Mouse (Mus musculus): ENCODE data around the gene Phlpp1. TPM values are rescaled to one million over a fixed set of nuclear protein-coding genes. Genes with fewer than 3 reads are reported as not detected.

The Phlpp1 gene
- polyA plus RNA-seq, 1 experiment from 2014 or later, result 7.7 TPM

DNA sequence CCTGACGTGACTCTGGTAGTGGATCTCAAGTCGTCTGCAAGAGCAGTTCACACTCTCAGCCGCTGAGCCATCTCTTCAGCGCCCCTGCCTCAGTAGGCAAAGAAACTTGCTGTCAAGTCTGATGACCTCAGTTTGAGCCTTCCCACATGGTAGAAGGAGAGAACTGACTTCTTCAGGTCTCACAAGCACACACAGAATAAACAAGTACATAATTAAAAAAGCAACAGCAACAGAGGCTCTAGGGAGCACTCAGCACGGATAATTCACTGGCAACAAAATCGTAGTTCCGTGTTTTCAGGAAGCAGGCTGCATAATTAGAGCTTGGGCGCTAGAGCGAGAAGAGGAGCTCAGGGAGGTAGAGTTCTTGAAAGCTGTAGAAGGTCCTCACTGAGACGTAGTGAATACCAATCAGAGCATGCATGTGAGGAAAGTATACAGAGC lies 103.0 kb downstream of the Phlpp1 start:
- peak overlapping the region; percentile 18; the same call in 1 of the 2 replicates for H3K4me2 ChIP-seq (ENCODE audit: low read length)
- H3K4me1 ChIP-seq (replicated peaks; ENCODE audit: control insufficient read depth, insufficient read depth, low read length), result peaks cover 16% of the 10 kb centered on the region
- H3K27ac ChIP-seq (ENCODE audit: low read length), result no peak overlapping the region

DNA sequence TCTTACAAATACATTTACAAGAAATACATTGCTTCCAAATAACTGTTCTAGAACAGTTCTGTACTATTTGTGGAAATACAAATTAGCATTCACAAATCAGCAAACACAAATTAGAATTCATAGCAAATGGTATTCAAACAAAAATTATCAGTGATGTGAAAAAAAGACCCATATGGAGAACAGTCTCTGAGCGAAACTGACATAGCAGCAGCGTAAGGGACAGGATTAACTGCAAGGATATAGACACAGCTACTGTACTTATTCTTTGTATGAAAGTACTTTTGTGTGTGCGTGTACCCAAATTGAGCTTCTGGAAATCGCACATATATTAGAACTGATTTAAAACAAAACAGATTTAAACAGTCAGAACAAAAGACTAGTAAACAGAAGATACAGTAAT lies 103.6 kb downstream of the Phlpp1 start:
- H3K4me1 ChIP-seq (replicated peaks; ENCODE audit: control insufficient read depth, insufficient read depth, low read length), result peaks cover 16% of the 10 kb centered on the region
- no peak overlapping the region for H3K4me2 ChIP-seq (ENCODE audit: low read length)
- ATAC-seq, result peak; percentile 57
- H3K4me3 ChIP-seq (replicated peaks; ENCODE audit: low read length), result no peak overlapping the region
- H3K36me3 ChIP-seq (ENCODE audit: control insufficient read depth, insufficient read depth), result no peaks in the 10 kb centered on the region
- 56% methylated on average over 4 of the region's 4 CpGs for WGBS
- no peaks in the 10 kb centered on the region for H3K9me3 ChIP-seq (ENCODE audit: control insufficient read depth, low read length)
- H3K27ac ChIP-seq (ENCODE audit: low read length), result no peak overlapping the region
- H3K27me3 ChIP-seq (replicated peaks; ENCODE audit: control insufficient read depth, insufficient read depth, low read length), result no peaks in the 10 kb centered on the region
- H3K9ac ChIP-seq (replicated peaks; ENCODE audit: low read depth, low read length), result no peak overlapping the region

More for the DNA sequence above, 103.0 kb downstream of the Phlpp1 start:
- Histone ChIP-seq H3K4me3 (replicated peaks; ENCODE audit: low read length) (no peak overlapping the region), H3K9ac (replicated peaks; ENCODE audit: low read depth, low read length) (no peak overlapping the region), H3K9me3 (ENCODE audit: control insufficient read depth, low read length) (no peaks in the 10 kb centered on the region), H3K27me3 (replicated peaks; ENCODE audit: control insufficient read depth, insufficient read depth, low read length) (no peaks in the 10 kb centered on the region), H3K36me3 (ENCODE audit: control insufficient read depth, insufficient read depth) (no peaks in the 10 kb centered on the region)
- ATAC-seq, result peak; percentile 22
- WGBS, result 31% methylated on average over 10 of the region's 10 CpGs

- Histone ChIP-seq H3K27me3 (replicated peaks; ENCODE audit: control insufficient read depth, insufficient read depth, low read length) (no peaks in the 10 kb centered on the region), H3K9ac (replicated peaks; ENCODE audit: low read depth, low read length) (no peak overlapping the region), H3K4me2 (ENCODE audit: low read length) (no peak overlapping the region), H3K9me3 (ENCODE audit: control insufficient read depth, low read length) (no peaks in the 10 kb centered on the region), H3K36me3 (ENCODE audit: control insufficient read depth, insufficient read depth) (no peaks in the 10 kb centered on the region), H3K4me3 (replicated peaks; ENCODE audit: low read length) (no peak overlapping the region), H3K4me1 (replicated peaks; ENCODE audit: control insufficient read depth, insufficient read depth, low read length) (peaks cover 16% of the 10 kb centered on the region), H3K27ac (ENCODE audit: low read length) (no peak overlapping the region)
- WGBS, result 84% methylated on average over 7 of the region's 7 CpGs
- ATAC-seq, result no peak
Observed at GRCm38 (mm10) chr1:106275731-106276130, 104.2 kb downstream of the Phlpp1 start.

- no peak overlapping the region for H3K27ac ChIP-seq (ENCODE audit: low read length)
- no peak overlapping the region for H3K4me3 ChIP-seq (replicated peaks; ENCODE audit: low read length)
- no peaks in the 10 kb centered on the region for H3K27me3 ChIP-seq (replicated peaks; ENCODE audit: control insufficient read depth, insufficient read depth, low read length)
- no peak for ATAC-seq
- H3K9ac ChIP-seq (replicated peaks; ENCODE audit: low read depth, low read length), result no peak overlapping the region
- no peaks in the 10 kb centered on the region for H3K9me3 ChIP-seq (ENCODE audit: control insufficient read depth, low read length)
- no peak overlapping the region for H3K4me2 ChIP-seq (ENCODE audit: low read length)
- H3K4me1 ChIP-seq (replicated peaks; ENCODE audit: control insufficient read depth, insufficient read depth, low read length), result peaks cover 16% of the 10 kb centered on the region
- H3K36me3 ChIP-seq (ENCODE audit: control insufficient read depth, insufficient read depth), result no peaks in the 10 kb centered on the region
- 81% methylated on average over 1 of the region's 1 CpGs for WGBS
Observed at GRCm38 (mm10) chr1:106276824-106277223, 105.3 kb downstream of the Phlpp1 start.

GRCm38 (mm10) chr1:106277286-106277685 lies 105.7 kb downstream of the Phlpp1 start:
- Histone ChIP-seq H3K4me2 (ENCODE audit: low read length) (no peak overlapping the region), H3K36me3 (ENCODE audit: control insufficient read depth, insufficient read depth) (no peaks in the 10 kb centered on the region), H3K27me3 (replicated peaks; ENCODE audit: control insufficient read depth, insufficient read depth, low read length) (no peaks in the 10 kb centered on the region), H3K4me1 (replicated peaks; ENCODE audit: control insufficient read depth, insufficient read depth, low read length) (peaks cover 16% of the 10 kb centered on the region), H3K27ac (ENCODE audit: low read length) (no peak overlapping the region), H3K9ac (replicated peaks; ENCODE audit: low read depth, low read length) (no peak overlapping the region), H3K4me3 (replicated peaks; ENCODE audit: low read length) (no peak overlapping the region), H3K9me3 (ENCODE audit: control insufficient read depth, low read length) (no peaks in the 10 kb centered on the region)
- ATAC-seq, result no peak
- WGBS, result 59% methylated on average over 4 of the region's 4 CpGs

- Histone ChIP-seq H3K27me3 (replicated peaks; ENCODE audit: control insufficient read depth, insufficient read depth, low read length) (no peaks in the 10 kb centered on the region), H3K9ac (replicated peaks; ENCODE audit: low read depth, low read length) (no peak overlapping the region), H3K9me3 (ENCODE audit: control insufficient read depth, low read length) (no peaks in the 10 kb centered on the region), H3K4me2 (ENCODE audit: low read length) (no peak overlapping the region), H3K36me3 (ENCODE audit: control insufficient read depth, insufficient read depth) (no peaks in the 10 kb centered on the region), H3K27ac (ENCODE audit: low read length) (no peak overlapping the region), H3K4me1 (replicated peaks; ENCODE audit: control insufficient read depth, insufficient read depth, low read length) (peaks cover 13% of the 10 kb centered on the region), H3K4me3 (replicated peaks; ENCODE audit: low read length) (no peak overlapping the region)
- ATAC-seq, result no peak
- WGBS, result 69% methylated on average over 5 of the region's 5 CpGs
Observed at GRCm38 (mm10) chr1:106278552-106279060, 107.1 kb downstream of the Phlpp1 start.

- Histone ChIP-seq H3K4me3 (replicated peaks; ENCODE audit: low read length) (no peak overlapping the region), H3K9me3 (ENCODE audit: control insufficient read depth, low read length) (no peaks in the 10 kb centered on the region), H3K4me2 (ENCODE audit: low read length) (no peak overlapping the region), H3K4me1 (replicated peaks; ENCODE audit: control insufficient read depth, insufficient read depth, low read length) (peaks cover 10% of the 10 kb centered on the region), H3K9ac (replicated peaks; ENCODE audit: low read depth, low read length) (no peak overlapping the region), H3K36me3 (ENCODE audit: control insufficient read depth, insufficient read depth) (no peaks in the 10 kb centered on the region), H3K27ac (ENCODE audit: low read length) (no peak overlapping the region), H3K27me3 (replicated peaks; ENCODE audit: control insufficient read depth, insufficient read depth, low read length) (no peaks in the 10 kb centered on the region)
- ATAC-seq, result peak; percentile 51
- 75% methylated on average over 2 of the region's 2 CpGs for WGBS
Observed at GRCm38 (mm10) chr1:106279404-106280123, 108.0 kb downstream of the Phlpp1 start.

- H3K27me3 ChIP-seq (replicated peaks; ENCODE audit: control insufficient read depth, insufficient read depth, low read length), result no peaks in the 10 kb centered on the region
- 79% methylated on average over 8 of the region's 8 CpGs for WGBS
- H3K27ac ChIP-seq (ENCODE audit: low read length), result no peak overlapping the region
- H3K4me3 ChIP-seq (replicated peaks; ENCODE audit: low read length), result no peak overlapping the region
- no peak overlapping the region for H3K9ac ChIP-seq (replicated peaks; ENCODE audit: low read depth, low read length)
- H3K4me2 ChIP-seq (ENCODE audit: low read length), result no peak overlapping the region
- ATAC-seq, result no peak
- H3K36me3 ChIP-seq (ENCODE audit: control insufficient read depth, insufficient read depth), result no peaks in the 10 kb centered on the region
- H3K9me3 ChIP-seq (ENCODE audit: control insufficient read depth, low read length), result no peaks in the 10 kb centered on the region
- H3K4me1 ChIP-seq (replicated peaks; ENCODE audit: control insufficient read depth, insufficient read depth, low read length), result peaks cover 6% of the 10 kb centered on the region
Observed at GRCm38 (mm10) chr1:106280171-106280913, 108.8 kb downstream of the Phlpp1 start.

GRCm38 (mm10) chr1:106286815-106287214 lies 115.3 kb downstream of the Phlpp1 start:
- no peak overlapping the region for H3K4me3 ChIP-seq (replicated peaks; ENCODE audit: low read length)
- no peaks in the 10 kb centered on the region for H3K4me1 ChIP-seq (replicated peaks; ENCODE audit: control insufficient read depth, insufficient read depth, low read length)
- WGBS, result 94% methylated on average over 7 of the region's 7 CpGs
- H3K27ac ChIP-seq (ENCODE audit: low read length), result no peak overlapping the region
- H3K9me3 ChIP-seq (ENCODE audit: control insufficient read depth, low read length), result no peaks in the 10 kb centered on the region
- ATAC-seq, result no peak
- H3K36me3 ChIP-seq (ENCODE audit: control insufficient read depth, insufficient read depth), result no peaks in the 10 kb centered on the region
- H3K4me2 ChIP-seq (ENCODE audit: low read length), result no peak overlapping the region
- H3K9ac ChIP-seq (replicated peaks; ENCODE audit: low read depth, low read length), result no peak overlapping the region
- no peaks in the 10 kb centered on the region for H3K27me3 ChIP-seq (replicated peaks; ENCODE audit: control insufficient read depth, insufficient read depth, low read length)

Data from forebrain, embryonic 16.5 days (tissue).